Mouse (Mus musculus): ENCODE results near the gene Il1a. TPM values are rescaled to one million over a fixed set of nuclear protein-coding genes. Genes with fewer than 3 reads are reported as not detected.

The Il1a gene
- 0.24 and 0.40 TPM in 2 replicates for polyA plus RNA-seq (2021; fragmentation: Nextera tagmentation)
- long read RNA-seq, experiment 1, partial matches to known transcripts = 0 of 2 reads
- long read RNA-seq, experiment 1, other reads (novel, unspliced or antisense) = 0 of 2 reads
- long read RNA-seq, experiment 2, partial matches to known transcripts = 1 of 1 reads
- long read RNA-seq, experiment 2, other reads (novel, unspliced or antisense) = 0 of 1 reads

GRCm38 (mm10) chr2:129309836-129310235, at the start of gene Il1a:
TSS of gene Il1a (minus strand) at chr2:129309972.

GRCm38 (mm10) chr2:129296671-129297588, 12.8 kb downstream of the Il1a start, which contains the start of gene Ckap2l:
TSS of gene Ckap2l (minus strand) at chr2:129297212.

Other genes with a start within 250 kb of the Il1a start
- 14.7 and 15.4 TPM in 2 replicates for gene Ttl, start 244.0 kb downstream of the Il1a start, polyA plus RNA-seq (2021; fragmentation: Nextera tagmentation)
- 2.6 and 3.3 TPM in 2 replicates for gene Polr1b, start 209.0 kb downstream of the Il1a start, polyA plus RNA-seq (2021; fragmentation: Nextera tagmentation)
- 28.4 and 32.0 TPM in 2 replicates for gene Chchd5, start 180.3 kb downstream of the Il1a start, polyA plus RNA-seq (2021; fragmentation: Nextera tagmentation)
- gene Slc20a1, start 111.2 kb downstream of the Il1a start, polyA plus RNA-seq (2021; fragmentation: Nextera tagmentation) = 15.8 and 16.3 TPM in 2 replicates
- 0.20 and 0.25 TPM in 2 replicates for gene Ckap2l, start 12.8 kb downstream of the Il1a start, polyA plus RNA-seq (2021; fragmentation: Nextera tagmentation)
- 0.20 and 0.24 TPM in 2 replicates for gene Il1b, start 61.2 kb upstream of the Il1a start, polyA plus RNA-seq (2021; fragmentation: Nextera tagmentation)
- gene F830045P16Rik, start 226.6 kb upstream of the Il1a start, polyA plus RNA-seq (2021; fragmentation: Nextera tagmentation) = not detected in 2 replicates